Mouse (Mus musculus) layer of hippocampus, postnatal 25 days (tissue): ENCODE data around the gene Upp2. TPM values are rescaled to one million over a fixed set of nuclear protein-coding genes. Genes with fewer than 3 reads are reported as not detected.

Experiments used
- DNase-seq, 2 experiments: peaks; one replicate each; pipeline ENCODE4 v3.0.0; 2022; ENCODE audit warnings: mixed read lengths in 2 of 2, low spot score in 1 of 2; ENCODE audit errors: extremely low spot score in 1 of 2
- total RNA-seq, 2 experiments: library from RNA; stranded (reverse); gene quantifications; 2 replicates each; pipeline ENCODE4 v1.2.3; 2021

Gene Upp2
- total RNA-seq, 2 experiments from 2014 or later = 30.9 to 32.5 TPM

DNA sequence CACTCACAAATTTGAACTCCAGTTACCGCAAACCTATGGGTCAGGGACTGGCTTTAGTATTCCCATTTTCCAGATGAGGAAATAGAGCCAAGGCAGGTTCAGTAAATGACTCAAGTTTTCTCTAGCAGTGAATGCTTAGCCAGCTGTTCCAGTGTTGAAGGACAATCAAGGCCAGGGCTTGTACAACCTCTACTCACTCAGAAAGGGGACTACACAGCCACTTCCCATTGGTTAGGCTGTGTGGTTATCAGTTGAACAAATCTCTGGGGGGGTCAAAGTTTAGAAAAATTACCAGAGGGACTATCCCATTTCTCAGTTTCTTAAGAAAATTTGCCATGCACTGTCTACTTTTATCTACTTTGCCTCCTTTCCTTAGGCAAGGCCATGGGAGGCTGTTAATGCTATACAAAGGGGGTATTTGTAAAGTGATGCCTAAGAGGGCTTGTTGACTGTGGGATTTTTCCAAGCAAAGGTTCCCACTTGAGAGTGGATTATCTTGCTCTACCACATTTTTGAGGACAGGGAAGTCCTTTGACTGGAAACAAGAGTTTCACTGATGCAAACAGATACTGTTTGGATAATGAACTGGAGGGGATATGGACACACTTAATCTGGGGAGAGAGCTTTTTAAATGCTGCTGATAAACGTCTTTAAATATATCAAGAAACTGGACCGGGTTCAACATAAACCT is 262.0 kb downstream of the Upp2 start:
- DNase-seq = no peak

DNA sequence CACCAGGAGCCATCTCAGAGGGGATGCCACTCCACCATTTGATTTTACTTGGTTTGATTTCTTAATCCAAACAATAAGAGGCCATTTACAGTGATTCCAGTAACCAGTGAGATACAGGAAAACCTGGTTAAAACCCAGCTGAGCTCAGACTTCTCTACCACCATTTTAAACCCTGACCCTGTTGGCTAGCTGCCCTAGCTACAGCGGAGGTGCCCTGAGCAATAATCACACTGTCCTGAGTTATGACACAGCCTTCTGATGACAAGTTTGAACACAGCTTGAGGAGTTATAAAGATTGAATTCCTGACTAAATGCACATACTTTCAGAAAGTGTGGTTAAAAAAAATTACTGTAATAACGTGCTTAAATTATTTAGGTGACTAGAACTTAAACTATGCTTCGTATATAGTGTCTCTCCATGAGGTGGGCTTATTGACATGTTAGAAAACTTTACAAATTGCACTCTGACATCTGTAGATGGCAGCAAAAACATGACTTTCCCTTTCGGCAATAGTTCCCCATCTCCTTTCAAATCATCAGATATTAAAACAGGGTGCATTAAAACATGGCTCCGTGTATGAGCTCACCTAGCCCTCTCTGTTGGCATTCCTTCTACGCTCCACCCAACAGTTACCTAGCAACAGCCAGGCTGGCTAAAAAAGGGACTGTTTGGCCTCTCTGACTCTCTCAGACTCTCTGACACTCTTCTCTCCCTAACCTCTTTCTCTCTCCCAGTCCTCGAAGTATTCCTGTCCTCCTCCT is 263.1 kb downstream of the Upp2 start:
- no peak for DNase-seq

- DNase-seq = no peak
Observed at GRCm38 (mm10) chr2:58832253-58832980, 265.3 kb downstream of the Upp2 start.

GRCm38 (mm10) chr2:58841021-58841420 is 273.9 kb downstream of the Upp2 start:
- DNase-seq = no peak

- no peak for DNase-seq
Observed at GRCm38 (mm10) chr2:58842443-58842842, 275.3 kb downstream of the Upp2 start.

Other genes starting within 250 kb of the Upp2 start
- 10 to 100 TPM; 10.9 TPM for gene Acvr1c, start 209.4 kb upstream of the Upp2 start, total RNA-seq
- not detected for gene Gm17409, start 97.2 kb upstream of the Upp2 start, total RNA-seq
- 10 to 100 TPM; 43.1 to 48.2 TPM for gene Acvr1, start 141 bp upstream of the Upp2 start, total RNA-seq